Mouse (Mus musculus) neural tube, embryonic 11.5 days (tissue): Measurements from ENCODE around the gene Tnfaip1. TPM values are rescaled to one million over a fixed set of nuclear protein-coding genes. Genes with fewer than 3 reads are reported as not detected.
"Not testable (repeated sequence)": the region's sequence is repeated elsewhere in the genome, so short reads cannot be mapped to it uniquely, and the experiment has no call there.

Experiments
- ATAC-seq: fragments of 200-750 bp; cut with Nextera tagmentation; 2 replicates; pipeline ENCODE4 v1.8.0; 2017; ENCODE audit warnings: moderate number of reproducible peaks, mild to moderate bottlenecking, moderate TSS enrichment, moderate library complexity; ENCODE audit not compliant: insufficient read depth, low FRiP score, low TSS enrichment
- DNase-seq: peaks from one replicate; pipeline ENCODE4 v3.0.0-alpha.2; 2015; ENCODE audit warnings: low spot score
- H3K27ac ChIP-seq: fragments of 300-500 bp; sonication (generic); 2 replicates; pipeline ENCODE4 v1.5.1; 2014; ENCODE audit warnings: low read depth, mild to moderate bottlenecking, low read length
- H3K27me3 ChIP-seq: fragments of 300-500 bp; sonication (generic); 2 replicates; pipeline ENCODE4 v1.6.1; 2014; ENCODE audit warnings: mild to moderate bottlenecking, low read length, mixed read lengths; ENCODE audit not compliant: control insufficient read depth, insufficient read depth
- H3K36me3 ChIP-seq: fragments of 300-500 bp; sonication (generic); 2 replicates; pipeline ENCODE4 v1.6.1; 2014; ENCODE audit warnings: mild to moderate bottlenecking, low read length, moderate library complexity, mixed read lengths; ENCODE audit not compliant: control insufficient read depth, insufficient read depth
- H3K4me1 ChIP-seq: fragments of 300-500 bp; sonication (generic); 2 replicates; pipeline ENCODE4 v1.6.1; 2014; ENCODE audit warnings: low read length, mixed read lengths; ENCODE audit not compliant: control insufficient read depth, insufficient read depth
- H3K4me2 ChIP-seq: fragments of 300-500 bp; sonication (generic); 2 replicates; pipeline ENCODE4 v1.6.1; 2014; ENCODE audit warnings: low read depth, mild to moderate bottlenecking, moderate library complexity
- H3K4me3 ChIP-seq: fragments of 300-500 bp; sonication (generic); 2 replicates; pipeline ENCODE4 v1.5.1; 2014; ENCODE audit warnings: low read depth, low read length
- H3K9ac ChIP-seq: fragments of 300-500 bp; sonication (generic); 2 replicates; pipeline ENCODE4 v1.6.1; 2014; ENCODE audit warnings: mild to moderate bottlenecking, low read length
- H3K9me3 ChIP-seq: fragments of 300-500 bp; sonication (generic); 2 replicates; pipeline ENCODE4 v1.6.1; 2016; ENCODE audit warnings: low read length; ENCODE audit not compliant: control insufficient read depth
- WGBS: fragments of 180-500 bp; shearing (Covaris S2); extraction: QIAGEN DNeasy Blood & Tissue Kit; methylation state at CpG from one replicate; pipeline ENCODE4 v1.1.7; 2014; 5-methylcytosine and 5-hydroxymethylcytosine counted together
- polyA plus RNA-seq: library from polyadenylated mRNA; unstranded; fragments of >200 nt; fragmentation: Nextera tagmentation; extraction: Ambion mirVana; gene quantifications from 2 replicates; pipeline ENCODE4 v1.2.1, GENCODE M21; 2014

The Tnfaip1 gene
- polyA plus RNA-seq = 70.0 and 71.2 TPM in 2 replicates

DNA sequence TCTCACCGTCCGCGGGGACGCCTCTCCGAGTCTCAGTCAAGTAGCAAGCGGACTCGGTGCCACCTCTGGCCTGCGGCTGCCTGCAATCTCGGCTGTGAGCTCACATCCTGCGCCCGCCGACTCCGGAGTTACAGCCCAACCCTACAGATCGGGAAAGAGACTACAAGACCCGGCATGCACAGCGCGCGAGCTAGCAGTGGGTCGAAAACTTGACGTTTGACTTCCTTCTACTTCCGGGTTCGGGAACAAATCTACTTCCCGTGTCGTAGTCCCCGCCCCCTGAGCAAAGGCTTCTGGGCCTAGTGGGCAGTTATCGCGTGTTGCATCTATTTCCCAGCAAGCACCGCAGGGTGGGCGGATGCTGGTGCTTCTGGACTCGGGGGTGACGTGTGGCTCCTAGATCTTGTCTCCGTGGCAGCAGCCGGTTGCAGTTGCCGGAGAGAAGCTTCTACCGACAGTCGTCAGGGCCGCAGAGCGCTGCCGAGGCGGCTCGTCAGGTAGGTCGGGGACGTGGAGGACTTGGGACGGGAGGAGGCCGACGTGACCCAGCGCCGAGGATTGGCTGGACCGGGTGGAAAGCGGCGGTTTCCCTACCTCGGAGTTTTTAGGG lies at the start of gene Tnfaip1, which contains the start of gene Ift20:
TSS of gene Tnfaip1 (minus strand) at position 253 of the 610 bp plus-strand sequence.
TSS of gene Ift20 (plus strand) at position 282 of the 610 bp plus-strand sequence.
- DNase-seq (peak; percentile 98), ATAC-seq (peak; percentile 96)
- under 1% methylated on average over 52 of the region's 52 CpGs for WGBS
- Histone ChIP-seq H3K4me1 (peaks cover 13% of the 10 kb centered on the region), H3K4me3 (peak within 1 kb of the TSS; percentile 75), H3K27me3 (no peaks in the 10 kb centered on the region), H3K36me3 (peaks cover 4% of the 10 kb centered on the region; the same call in 1 of the 2 replicates), H3K4me2 (peak within 1 kb of the TSS; percentile 87), H3K9ac (peak within 1 kb of the TSS; percentile 77), H3K27ac (peak within 1 kb of the TSS; percentile 51), H3K9me3 (no peaks in the 10 kb centered on the region)

DNA sequence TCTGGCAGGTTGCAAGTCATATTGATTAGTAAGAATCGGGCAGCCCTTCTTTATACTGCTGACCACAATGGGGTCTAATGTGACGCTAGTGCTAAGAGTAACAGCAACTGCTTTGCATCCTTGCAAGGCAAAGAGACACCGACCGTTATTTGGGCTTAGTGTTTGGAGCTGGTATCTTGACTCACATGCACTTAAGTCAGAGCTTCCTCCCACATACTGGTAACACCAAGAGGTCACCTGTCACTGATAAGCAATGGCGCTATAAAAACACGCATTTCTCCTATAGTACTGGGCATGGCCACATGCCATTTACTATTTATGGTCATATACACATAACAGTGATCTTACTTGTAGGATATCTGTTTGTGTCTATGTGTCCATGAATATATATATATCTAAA lies 46.7 kb upstream of the Tnfaip1 start:
- Histone ChIP-seq H3K36me3 (peaks cover 5% of the 10 kb centered on the region; the same call in 1 of the 2 replicates), H3K27ac (no peak overlapping the region), H3K4me1 (no peaks in the 10 kb centered on the region), H3K4me3 (no peak overlapping the region), H3K9ac (no peak overlapping the region), H3K4me2 (no peak overlapping the region), H3K27me3 (no peaks in the 10 kb centered on the region), H3K9me3 (no peaks in the 10 kb centered on the region)
- ATAC-seq (no peak), DNase-seq (no peak)
- WGBS = 95% methylated on average over 6 of the region's 6 CpGs

DNA sequence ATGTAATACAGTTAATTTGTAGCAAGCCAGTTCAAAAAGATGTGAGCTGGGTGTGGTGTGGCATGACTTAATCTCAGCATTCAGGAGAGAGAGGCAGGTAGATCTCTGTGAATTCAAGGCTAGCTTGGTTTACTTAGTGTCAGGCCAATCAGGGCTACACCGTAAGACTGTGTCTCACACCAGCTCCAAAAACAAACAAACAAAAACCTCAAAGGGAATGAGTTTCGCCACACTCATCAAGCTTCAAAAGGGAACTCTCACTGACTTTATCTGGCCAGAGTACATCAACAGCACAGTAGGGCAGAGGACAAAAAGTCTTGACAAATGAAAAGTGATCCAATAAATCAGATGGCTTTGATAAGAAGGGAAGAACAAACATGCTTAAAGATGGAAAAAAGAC lies 38.8 kb upstream of the Tnfaip1 start:
- 46% methylated on average over 2 of the region's 2 CpGs for WGBS
- no peaks in the 10 kb centered on the region for H3K27me3 ChIP-seq
- no peak overlapping the region for H3K4me3 ChIP-seq
- H3K9me3 ChIP-seq = no peaks in the 10 kb centered on the region
- H3K9ac ChIP-seq = no peak overlapping the region
- no peaks in the 10 kb centered on the region for H3K4me1 ChIP-seq
- H3K27ac ChIP-seq = no peak overlapping the region
- no peak for ATAC-seq
- no peaks in the 10 kb centered on the region; the same call in none of the 2 replicates for H3K36me3 ChIP-seq
- no peak overlapping the region for H3K4me2 ChIP-seq
- no peak for DNase-seq

DNA sequence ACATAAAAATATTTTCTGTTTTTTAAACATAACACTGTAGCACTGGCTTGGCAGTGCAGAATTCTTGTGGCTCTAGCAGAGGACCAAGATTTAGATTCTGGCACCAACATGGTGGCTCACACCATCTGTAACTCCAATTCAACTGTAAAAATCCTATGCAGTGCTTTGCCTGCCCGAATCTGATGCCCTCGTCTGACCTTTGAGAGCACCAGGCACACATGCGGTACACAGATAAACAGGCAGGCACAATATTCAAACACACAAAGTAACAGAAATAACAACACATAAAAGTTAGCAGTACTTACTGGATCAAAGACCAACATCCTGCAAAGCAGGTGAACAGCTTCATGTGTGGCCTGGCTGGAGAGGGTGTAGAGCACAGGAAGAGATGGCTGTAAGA lies 38.4 kb upstream of the Tnfaip1 start:
- Histone ChIP-seq H3K27ac (no peak overlapping the region), H3K9ac (no peak overlapping the region), H3K4me1 (no peaks in the 10 kb centered on the region), H3K9me3 (no peaks in the 10 kb centered on the region), H3K4me2 (no peak overlapping the region), H3K36me3 (no peaks in the 10 kb centered on the region; the same call in none of the 2 replicates), H3K27me3 (no peaks in the 10 kb centered on the region), H3K4me3 (no peak overlapping the region)
- WGBS = 75% methylated on average over 3 of the region's 3 CpGs
- DNase-seq = no peak
- ATAC-seq = no peak

DNA sequence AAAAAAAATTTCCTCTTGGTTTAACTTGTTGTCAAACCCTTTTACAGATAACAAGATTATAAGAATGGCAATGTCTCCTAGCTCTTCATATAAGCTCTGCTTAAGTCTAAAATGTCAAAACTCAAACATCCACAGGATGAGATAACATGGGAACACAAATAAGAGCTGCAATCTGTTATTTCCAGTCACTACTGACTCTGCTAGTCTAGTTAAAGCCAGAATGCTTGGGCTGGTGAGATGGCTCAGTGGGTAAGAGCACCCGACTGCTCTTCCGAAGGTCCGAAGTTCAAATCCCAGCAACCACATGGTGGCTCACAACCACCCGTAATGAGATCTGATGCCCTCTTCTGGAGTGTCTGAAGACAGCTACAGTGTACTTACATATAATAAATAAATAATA lies 37.9 kb upstream of the Tnfaip1 start:
- H3K4me2 ChIP-seq, H3K36me3 ChIP-seq, H3K27me3 ChIP-seq, DNase-seq, H3K9ac ChIP-seq, H3K4me1 ChIP-seq, H3K4me3 ChIP-seq, H3K27ac ChIP-seq, H3K9me3 ChIP-seq, ATAC-seq: not testable (repeated sequence)
- WGBS = 90% methylated on average over 3 of the region's 4 CpGs

DNA sequence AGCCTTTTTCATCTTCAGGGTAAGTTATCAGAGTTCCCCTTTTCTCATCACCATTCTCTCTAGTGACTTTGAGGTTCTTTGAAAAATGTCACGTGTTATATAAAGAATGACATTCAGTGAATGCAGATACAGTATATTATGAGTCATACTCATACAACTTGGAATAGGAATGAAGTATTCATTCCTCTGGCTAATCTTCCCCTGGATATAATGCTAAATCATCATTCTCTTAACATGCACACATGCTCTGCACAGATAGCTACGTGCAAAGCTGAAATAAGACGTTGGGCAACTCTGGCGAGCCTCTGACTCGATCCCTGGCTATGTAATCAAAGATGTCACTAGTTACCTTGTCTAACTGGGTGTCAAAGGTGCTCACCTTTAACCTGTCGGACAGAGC lies 35.7 kb upstream of the Tnfaip1 start:
- DNase-seq (no peak), ATAC-seq (no peak)
- Histone ChIP-seq H3K36me3 (no peaks in the 10 kb centered on the region; the same call in none of the 2 replicates), H3K4me3 (no peak overlapping the region), H3K9me3 (no peaks in the 10 kb centered on the region), H3K27me3 (no peaks in the 10 kb centered on the region), H3K9ac (no peak overlapping the region), H3K4me1 (no peaks in the 10 kb centered on the region), H3K27ac (no peak overlapping the region), H3K4me2 (no peak overlapping the region)
- WGBS = 89% methylated on average over 6 of the region's 6 CpGs

DNA sequence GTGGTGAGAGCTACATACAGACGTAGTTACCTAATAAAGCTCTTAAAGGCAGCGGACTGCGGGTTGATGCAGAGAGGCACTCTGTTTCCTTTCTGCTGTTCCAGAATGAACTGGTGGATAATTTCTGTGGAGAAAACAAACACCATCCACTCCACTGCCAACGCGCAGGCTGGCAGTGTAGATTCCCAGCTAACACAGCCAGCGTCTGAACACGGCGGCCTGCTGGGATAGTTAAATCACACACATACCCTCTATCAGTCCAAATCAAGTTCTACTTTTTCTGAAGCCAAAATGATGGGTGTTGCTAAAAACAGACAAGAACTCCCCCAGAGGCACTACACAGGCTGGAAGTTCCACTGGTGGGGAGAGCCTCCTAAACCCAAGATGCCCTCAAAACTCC lies 35.3 kb upstream of the Tnfaip1 start:
- H3K4me3 ChIP-seq = no peak overlapping the region
- no peak overlapping the region for H3K27ac ChIP-seq
- H3K27me3 ChIP-seq = no peaks in the 10 kb centered on the region
- H3K9ac ChIP-seq = no peak overlapping the region
- H3K9me3 ChIP-seq = no peaks in the 10 kb centered on the region
- 94% methylated on average over 8 of the region's 8 CpGs for WGBS
- no peaks in the 10 kb centered on the region; the same call in none of the 2 replicates for H3K36me3 ChIP-seq
- no peak for ATAC-seq
- no peak for DNase-seq
- H3K4me1 ChIP-seq = no peaks in the 10 kb centered on the region
- no peak overlapping the region for H3K4me2 ChIP-seq

DNA sequence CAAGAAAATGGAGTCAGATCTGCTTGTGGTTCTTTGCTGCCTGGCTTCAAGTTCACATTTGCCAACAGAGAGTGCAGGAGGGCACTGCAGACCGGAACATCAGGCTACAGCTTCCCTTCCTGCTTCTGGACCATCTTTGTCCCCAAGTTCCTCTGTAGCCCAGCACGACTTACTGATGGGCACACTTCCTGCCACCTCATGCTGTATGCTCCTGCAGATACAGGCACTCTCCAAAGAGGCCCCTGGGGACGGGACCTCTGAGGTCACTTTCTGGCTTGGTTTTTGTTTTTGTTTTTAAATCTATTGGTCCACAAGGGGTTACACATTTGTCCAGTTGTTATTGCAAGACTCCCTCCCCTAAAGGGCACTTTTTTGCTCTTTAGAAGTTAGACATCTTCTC lies 33.7 kb upstream of the Tnfaip1 start:
- no peaks in the 10 kb centered on the region for H3K4me1 ChIP-seq
- no peak overlapping the region for H3K4me2 ChIP-seq
- 67% methylated on average over 3 of the region's 3 CpGs for WGBS
- H3K36me3 ChIP-seq = no peaks in the 10 kb centered on the region; the same call in 1 of the 2 replicates
- no peak overlapping the region for H3K4me3 ChIP-seq
- H3K27me3 ChIP-seq = no peaks in the 10 kb centered on the region
- ATAC-seq = no peak
- no peak overlapping the region for H3K9ac ChIP-seq
- H3K27ac ChIP-seq = no peak overlapping the region
- H3K9me3 ChIP-seq = no peaks in the 10 kb centered on the region
- no peak for DNase-seq

DNA sequence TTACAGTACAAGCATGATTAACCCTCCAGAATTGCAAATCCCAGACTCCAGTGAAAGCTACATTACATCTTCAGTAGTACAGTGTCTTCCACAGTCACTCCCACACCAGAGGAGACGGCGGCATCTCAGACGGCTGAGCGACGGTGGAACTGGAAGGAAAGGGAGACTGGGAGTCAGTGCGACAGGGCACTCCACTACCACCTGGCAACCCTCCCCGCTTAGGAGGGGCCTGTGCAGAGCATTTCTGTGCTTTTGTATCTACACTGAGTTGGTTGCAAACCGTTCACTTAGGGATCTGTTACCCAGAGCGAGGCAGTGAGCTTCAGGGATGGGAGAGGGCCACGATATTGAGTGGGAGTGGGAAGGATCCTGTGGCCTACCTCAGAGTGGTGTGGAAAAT lies 32.7 kb upstream of the Tnfaip1 start:
- Histone ChIP-seq H3K4me3 (no peak overlapping the region), H3K36me3 (no peaks in the 10 kb centered on the region; the same call in 1 of the 2 replicates), H3K4me2 (no peak overlapping the region), H3K27me3 (no peaks in the 10 kb centered on the region), H3K4me1 (no peaks in the 10 kb centered on the region), H3K27ac (no peak overlapping the region), H3K9me3 (no peaks in the 10 kb centered on the region), H3K9ac (no peak overlapping the region)
- ATAC-seq (no peak), DNase-seq (no peak)
- 88% methylated on average over 10 of the region's 10 CpGs for WGBS
